Mouse (Mus musculus): ENCODE results near the gene Stam. TPM values are rescaled to one million over a fixed set of nuclear protein-coding genes. Genes with fewer than 3 reads are reported as not detected.
"Not testable (repeated sequence)": the region's sequence is repeated elsewhere in the genome, so short reads cannot be mapped to it uniquely, and the experiment has no call there.

The Stam gene
- polyA plus RNA-seq, 1 experiment from 2014 or later, result 22.9 TPM

GRCm38 (mm10) chr2:14073008-14073361 is 913 bp upstream of the Stam start:
- H3K27ac ChIP-seq, result peak overlapping the region; percentile 94
- H3K36me3 ChIP-seq (ENCODE audit: inconsistent target), result no peaks in the 10 kb centered on the region
- peak overlapping the region; percentile 93 for H3K4me3 ChIP-seq (ENCODE audit: inconsistent target)
- H3K79me2 ChIP-seq (ENCODE audit: inconsistent target), result peaks cover 41% of the 10 kb centered on the region
- 11% methylated on average over 8 of the region's 8 CpGs for WGBS (ENCODE audit: missing documents)

- Histone ChIP-seq H3K79me2 (ENCODE audit: inconsistent target) (peaks cover 47% of the 10 kb centered on the region), H3K27ac (peak overlapping the region; percentile 94), H3K4me3 (ENCODE audit: inconsistent target) (peak overlapping the region; percentile 93), H3K36me3 (ENCODE audit: inconsistent target) (no peaks in the 10 kb centered on the region)
- WGBS (ENCODE audit: missing documents), result 1% methylated on average over 36 of the region's 38 CpGs
Observed at GRCm38 (mm10) chr2:14074221-14074901, 463 bp downstream of the Stam start.

GRCm38 (mm10) chr2:14078527-14078926 is 4.6 kb downstream of the Stam start:
- H3K27ac ChIP-seq; H3K4me3 ChIP-seq (ENCODE audit: inconsistent target); H3K36me3 ChIP-seq (ENCODE audit: inconsistent target): not testable (repeated sequence)
- peaks cover 47% of the 10 kb centered on the region for H3K79me2 ChIP-seq (ENCODE audit: inconsistent target)
- 44% methylated on average over 6 of the region's 9 CpGs for WGBS (ENCODE audit: missing documents)

GRCm38 (mm10) chr2:14100533-14100932 is 26.6 kb downstream of the Stam start:
- no peak overlapping the region for H3K4me3 ChIP-seq (ENCODE audit: inconsistent target)
- peaks cover 98% of the 10 kb centered on the region for H3K79me2 ChIP-seq (ENCODE audit: inconsistent target)
- peaks cover 10% of the 10 kb centered on the region; the same call in 1 of the 2 replicates for H3K36me3 ChIP-seq (ENCODE audit: inconsistent target)
- H3K27ac ChIP-seq, result no peak overlapping the region

GRCm38 (mm10) chr2:14102603-14103002 is 28.7 kb downstream of the Stam start:
- no peak overlapping the region for H3K4me3 ChIP-seq (ENCODE audit: inconsistent target)
- peaks cover 10% of the 10 kb centered on the region; the same call in 1 of the 2 replicates for H3K36me3 ChIP-seq (ENCODE audit: inconsistent target)
- 100% methylated on average over 2 of the region's 2 CpGs for WGBS (ENCODE audit: missing documents)
- H3K27ac ChIP-seq, result no peak overlapping the region
- peaks cover 98% of the 10 kb centered on the region for H3K79me2 ChIP-seq (ENCODE audit: inconsistent target)

- no peak overlapping the region for H3K27ac ChIP-seq
- H3K79me2 ChIP-seq (ENCODE audit: inconsistent target), result peaks cover 98% of the 10 kb centered on the region
- peaks cover 10% of the 10 kb centered on the region; the same call in 1 of the 2 replicates for H3K36me3 ChIP-seq (ENCODE audit: inconsistent target)
- 100% methylated on average over 1 of the region's 1 CpGs for WGBS (ENCODE audit: missing documents)
- no peak overlapping the region for H3K4me3 ChIP-seq (ENCODE audit: inconsistent target)
Observed at GRCm38 (mm10) chr2:14103924-14104323, 30.0 kb downstream of the Stam start.

- Histone ChIP-seq H3K27ac (peak overlapping the region; percentile 35), H3K36me3 (ENCODE audit: inconsistent target) (peaks cover 5% of the 10 kb centered on the region; the same call in 1 of the 2 replicates), H3K79me2 (ENCODE audit: inconsistent target) (peaks cover 100% of the 10 kb centered on the region), H3K4me3 (ENCODE audit: inconsistent target) (no peak overlapping the region)
- 87% methylated on average over 3 of the region's 3 CpGs for WGBS (ENCODE audit: missing documents)
Observed at GRCm38 (mm10) chr2:14107673-14108072, 33.8 kb downstream of the Stam start.

GRCm38 (mm10) chr2:14126387-14126786 is 52.5 kb downstream of the Stam start:
- 92% methylated on average over 6 of the region's 6 CpGs for WGBS (ENCODE audit: missing documents)
- H3K79me2 ChIP-seq (ENCODE audit: inconsistent target), result no peaks in the 10 kb centered on the region

GRCm38 (mm10) chr2:14127629-14128028 is 53.7 kb downstream of the Stam start:
- Histone ChIP-seq H3K27ac (no peak overlapping the region), H3K79me2 (ENCODE audit: inconsistent target) (no peaks in the 10 kb centered on the region), H3K4me3 (ENCODE audit: inconsistent target) (no peak overlapping the region), H3K36me3 (ENCODE audit: inconsistent target) (peaks cover 8% of the 10 kb centered on the region; the same call in 1 of the 2 replicates)
- WGBS (ENCODE audit: missing documents), result 87% methylated on average over 3 of the region's 3 CpGs

More at GRCm38 (mm10) chr2:14126387-14126786, 52.5 kb downstream of the Stam start:
- no peak overlapping the region for H3K4me3 ChIP-seq (ENCODE audit: inconsistent target)
- H3K36me3 ChIP-seq (ENCODE audit: inconsistent target), result peaks cover 8% of the 10 kb centered on the region; the same call in 1 of the 2 replicates
- no peak overlapping the region for H3K27ac ChIP-seq

- WGBS (ENCODE audit: missing documents), result 14% methylated on average over 12 of the region's 12 CpGs
- peaks cover 15% of the 10 kb centered on the region for H3K36me3 ChIP-seq (ENCODE audit: inconsistent target)
- 0 out of 2 replicates have a peak overlapping the region, but pooled peaks have one; percentile 2 for H3K27ac ChIP-seq
- no peaks in the 10 kb centered on the region for H3K79me2 ChIP-seq (ENCODE audit: inconsistent target)
- no peak overlapping the region for H3K4me3 ChIP-seq (ENCODE audit: inconsistent target)
Observed at GRCm38 (mm10) chr2:14130641-14131339, 56.9 kb downstream of the Stam start.

GRCm38 (mm10) chr2:14132468-14133326 is 58.8 kb downstream of the Stam start:
- Histone ChIP-seq H3K79me2 (ENCODE audit: inconsistent target) (no peaks in the 10 kb centered on the region), H3K36me3 (ENCODE audit: inconsistent target) (peaks cover 15% of the 10 kb centered on the region), H3K27ac (no peak overlapping the region), H3K4me3 (ENCODE audit: inconsistent target) (no peak overlapping the region)
- 90% methylated on average over 4 of the region's 4 CpGs for WGBS (ENCODE audit: missing documents)

- Histone ChIP-seq H3K27ac (no peak overlapping the region), H3K36me3 (ENCODE audit: inconsistent target) (peaks cover 24% of the 10 kb centered on the region; the same call in 1 of the 2 replicates), H3K79me2 (ENCODE audit: inconsistent target) (no peaks in the 10 kb centered on the region), H3K4me3 (ENCODE audit: inconsistent target) (no peak overlapping the region)
- WGBS (ENCODE audit: missing documents), result 76% methylated on average over 3 of the region's 3 CpGs
Observed at GRCm38 (mm10) chr2:14136906-14137305, 63.0 kb downstream of the Stam start.

GRCm38 (mm10) chr2:14139590-14139989 is 65.7 kb downstream of the Stam start:
- no peak overlapping the region for H3K27ac ChIP-seq
- H3K4me3 ChIP-seq (ENCODE audit: inconsistent target), result no peak overlapping the region
- peaks cover 29% of the 10 kb centered on the region; the same call in 1 of the 2 replicates for H3K36me3 ChIP-seq (ENCODE audit: inconsistent target)
- 100% methylated on average over 6 of the region's 6 CpGs for WGBS (ENCODE audit: missing documents)
- no peaks in the 10 kb centered on the region for H3K79me2 ChIP-seq (ENCODE audit: inconsistent target)

GRCm38 (mm10) chr2:14140044-14140443 is 66.1 kb downstream of the Stam start:
- no peak overlapping the region for H3K27ac ChIP-seq
- no peak overlapping the region for H3K4me3 ChIP-seq (ENCODE audit: inconsistent target)
- WGBS (ENCODE audit: missing documents), result 96% methylated on average over 2 of the region's 2 CpGs
- H3K79me2 ChIP-seq (ENCODE audit: inconsistent target), result no peaks in the 10 kb centered on the region
- H3K36me3 ChIP-seq (ENCODE audit: inconsistent target), result peaks cover 26% of the 10 kb centered on the region; the same call in 1 of the 2 replicates
